Mouse (Mus musculus) right cerebral cortex, postnatal 36 days (tissue): Measurements from ENCODE around the gene Tmtc2.
A peak's percentile ranks its signal among the peaks of the same experiment; 100 is the strongest.

Experiments used
- DNase-seq, 2 experiments: peaks; one replicate each; pipeline ENCODE4 v3.0.0; 2022; ENCODE audit warnings: low spot score in 2 of 2, mixed read lengths in 1 of 2

The Tmtc2 gene

DNA sequence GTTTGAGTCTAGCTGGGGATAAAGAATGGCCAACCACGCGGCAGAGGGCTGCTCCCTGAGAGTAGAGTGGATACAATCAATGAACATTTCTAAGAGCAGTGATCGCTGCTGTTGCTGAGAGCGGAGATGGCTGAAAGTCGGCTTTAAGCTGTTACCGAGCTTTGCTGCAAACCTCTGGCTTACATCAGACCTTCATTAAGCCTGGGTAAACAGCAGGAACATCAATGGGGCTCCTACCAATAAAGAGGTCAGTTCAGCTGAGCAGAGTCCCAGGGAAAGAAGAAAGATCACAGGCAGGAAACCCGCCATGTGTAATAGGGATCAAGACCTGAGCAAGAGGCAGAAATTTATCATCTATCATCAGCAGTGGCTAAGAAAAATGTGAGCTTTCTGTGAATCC is 72.5 kb downstream of the Tmtc2 start:
- no peak for DNase-seq

DNA sequence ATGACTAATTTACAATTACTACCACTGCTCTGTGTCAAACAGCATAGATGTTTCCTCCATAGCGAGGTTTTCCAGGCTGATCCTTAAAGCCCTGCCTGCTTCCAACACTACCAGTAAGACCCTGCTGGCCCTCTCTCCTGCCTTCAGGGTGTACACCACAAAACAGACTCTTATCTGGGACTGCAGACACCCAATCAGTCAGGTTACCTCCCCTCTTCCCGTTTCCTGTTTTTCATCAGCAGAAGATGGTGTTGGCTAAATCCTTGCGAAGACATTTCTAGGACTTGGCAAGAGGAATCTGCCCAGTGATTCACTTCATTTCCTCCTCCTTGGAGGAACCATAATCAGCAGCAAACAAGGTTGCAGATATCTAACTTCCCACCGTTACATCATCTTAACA is 73.8 kb downstream of the Tmtc2 start:
- no peak for DNase-seq

DNA sequence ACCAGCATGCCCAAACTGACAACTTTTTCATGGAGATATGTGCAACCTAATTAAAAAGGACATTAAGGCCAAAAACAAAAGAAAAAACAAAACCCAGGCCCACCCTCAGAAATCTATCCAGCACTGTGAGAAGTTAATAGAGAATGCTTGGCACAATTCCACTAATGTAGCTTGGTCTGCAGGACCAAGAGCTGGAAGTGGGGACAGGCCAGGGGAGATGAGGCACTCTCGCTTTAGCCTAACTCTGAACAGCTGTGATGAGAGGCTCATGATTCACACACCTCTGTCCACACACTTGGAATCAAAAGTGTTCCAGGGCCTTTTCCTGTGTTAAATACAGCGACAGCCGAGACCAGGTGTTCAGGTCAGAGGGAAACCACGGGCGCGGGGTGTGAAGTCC is 79.0 kb downstream of the Tmtc2 start:
- no peak for DNase-seq

DNA sequence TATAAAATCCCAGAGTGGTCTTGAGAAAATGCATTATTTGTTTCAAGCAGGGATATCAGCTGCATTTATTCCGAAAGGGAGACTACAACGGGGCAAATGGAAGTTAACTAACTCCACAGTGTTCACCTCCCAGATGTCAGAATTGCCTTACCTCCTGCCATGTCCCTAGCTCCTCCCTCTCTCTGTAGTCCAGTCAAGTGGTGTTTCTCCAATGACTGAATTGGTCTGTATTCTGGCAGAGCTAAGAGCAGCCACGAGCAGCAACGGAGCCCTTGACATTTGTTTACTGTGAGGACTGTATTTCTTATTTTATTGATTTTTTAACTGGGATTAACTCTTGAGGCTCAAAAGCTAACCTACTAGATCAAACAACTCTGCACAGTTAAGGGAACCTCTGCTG is 81.8 kb downstream of the Tmtc2 start:
- DNase-seq, result no peak

DNA sequence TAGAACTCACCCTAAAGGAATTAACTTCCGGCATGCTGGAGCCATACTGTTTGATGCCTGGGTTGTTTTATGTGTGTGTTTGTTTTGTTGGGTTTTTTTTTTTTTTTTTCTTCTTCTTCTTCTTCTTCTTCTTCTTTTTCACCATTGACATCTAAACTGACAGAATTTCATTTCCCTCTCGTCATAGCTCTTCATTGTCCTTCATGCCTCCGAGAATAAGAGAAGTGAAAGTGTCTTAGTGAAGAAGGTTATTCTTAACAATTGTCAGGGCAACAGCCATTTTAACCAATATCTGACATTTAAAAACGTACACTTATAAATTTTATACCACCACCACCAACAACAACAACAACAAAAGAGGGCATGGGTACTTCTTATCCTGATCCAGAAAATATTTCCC is 83.5 kb downstream of the Tmtc2 start:
- DNase-seq, result no peak

DNA sequence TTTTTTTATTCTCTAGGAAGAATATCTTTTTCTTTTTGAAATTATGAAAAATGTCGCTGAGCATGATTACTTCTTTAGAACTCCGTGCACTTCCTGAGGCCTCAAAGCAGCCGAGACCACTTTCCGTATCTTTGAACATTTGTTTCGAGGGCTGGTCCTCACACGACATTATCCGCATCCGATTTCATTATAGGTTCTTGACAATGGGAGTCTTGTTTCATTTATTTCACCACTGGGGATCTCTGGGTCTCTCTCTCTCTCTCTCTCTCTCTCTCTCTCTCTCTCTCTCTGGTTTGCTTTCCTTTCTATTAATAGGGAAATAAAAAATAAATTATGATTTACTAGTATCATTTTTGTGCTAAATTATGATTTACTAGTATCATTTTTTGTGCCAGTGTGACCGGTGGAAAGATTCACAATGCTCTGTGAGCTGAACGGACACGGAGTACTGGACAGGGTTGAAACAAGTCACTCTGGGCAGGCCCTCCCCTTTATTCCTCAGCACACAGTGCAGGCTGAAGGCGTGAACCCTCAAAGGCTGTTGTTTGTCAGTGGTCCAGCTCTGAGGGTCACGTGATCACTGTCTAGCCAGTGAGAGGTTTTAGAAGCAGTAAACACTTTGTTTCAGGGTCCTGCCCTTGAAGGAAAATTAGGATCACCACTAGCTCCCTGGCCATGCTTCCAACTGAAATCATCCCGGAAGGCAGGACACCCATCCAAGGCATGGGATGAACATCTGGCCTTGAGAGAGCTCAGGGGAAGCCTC is 84.1 kb downstream of the Tmtc2 start:
- DNase-seq, result no peak

DNA sequence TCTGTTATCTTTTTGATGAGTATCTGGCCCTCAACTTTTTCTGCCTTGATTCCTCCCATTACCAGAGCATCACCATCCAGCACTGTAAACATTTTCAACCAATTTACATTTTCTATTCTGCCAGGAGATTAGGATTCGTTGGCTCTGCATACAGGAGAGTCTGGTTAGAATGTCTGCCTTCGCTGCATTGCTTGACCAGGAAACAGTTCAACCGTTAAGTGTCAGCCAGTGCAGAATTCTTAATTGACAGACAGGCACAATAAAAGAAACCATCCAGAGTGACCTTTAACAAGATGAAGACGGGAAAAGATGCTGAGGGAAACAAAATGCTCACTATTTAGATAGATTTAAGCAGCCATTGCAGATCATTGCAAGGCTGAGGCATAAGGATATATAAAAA is 87.3 kb downstream of the Tmtc2 start:
- no peak for DNase-seq

DNA sequence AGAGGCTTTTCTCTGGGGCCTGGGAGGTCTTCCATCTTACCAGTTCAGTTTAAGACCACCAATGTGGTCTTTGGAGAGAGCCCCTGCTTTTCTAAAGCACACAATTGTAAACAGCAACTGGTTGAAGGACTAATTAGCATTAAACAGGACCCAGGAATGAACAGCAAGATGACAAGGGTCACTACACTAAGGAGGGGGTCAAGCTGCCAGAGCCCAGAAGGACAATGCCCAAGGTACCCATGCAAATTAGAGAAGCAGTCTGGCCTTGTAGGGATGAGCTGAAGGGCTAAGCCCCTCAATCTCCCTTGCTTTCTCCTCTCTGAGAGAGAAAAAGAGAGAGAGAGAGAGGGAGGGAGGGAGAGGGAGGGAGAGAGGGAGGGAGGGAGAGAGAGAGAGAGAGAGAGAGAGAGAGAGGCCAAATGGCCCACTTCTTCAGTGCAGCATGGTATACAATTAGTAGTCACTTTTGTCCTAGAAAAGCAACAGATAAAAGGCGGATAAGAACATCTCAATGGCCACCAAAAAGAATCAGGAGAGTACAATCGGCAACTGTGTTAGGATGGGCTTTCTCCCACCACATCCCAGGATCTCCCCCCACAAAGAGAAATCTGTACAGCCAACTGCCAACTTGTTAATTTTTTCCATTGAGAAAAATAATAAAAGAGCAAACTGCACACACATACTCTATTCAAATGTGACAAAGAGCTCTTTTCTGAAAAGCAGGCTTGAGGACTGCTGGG is 89.7 kb downstream of the Tmtc2 start:
- DNase-seq, result no peak

DNA sequence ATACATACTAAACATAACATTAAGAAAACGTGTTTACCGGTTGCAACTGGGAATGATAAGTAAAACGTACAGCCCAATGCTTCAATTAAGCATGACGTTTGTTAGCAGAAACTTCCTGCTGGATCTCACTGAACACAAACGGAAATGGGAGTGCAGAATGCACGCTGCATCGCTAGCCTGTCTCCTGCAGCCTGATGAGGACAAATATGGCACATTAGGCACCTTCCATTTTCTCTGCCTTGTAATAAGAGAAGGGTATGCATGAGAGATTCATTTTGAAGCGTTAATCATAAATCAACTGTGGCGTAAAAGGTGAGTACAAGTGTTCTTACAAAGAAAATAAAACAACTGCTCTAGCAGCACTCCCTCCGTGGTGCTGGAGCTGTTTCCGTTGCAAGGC is 94.5 kb downstream of the Tmtc2 start:
- DNase-seq, result no peak

DNA sequence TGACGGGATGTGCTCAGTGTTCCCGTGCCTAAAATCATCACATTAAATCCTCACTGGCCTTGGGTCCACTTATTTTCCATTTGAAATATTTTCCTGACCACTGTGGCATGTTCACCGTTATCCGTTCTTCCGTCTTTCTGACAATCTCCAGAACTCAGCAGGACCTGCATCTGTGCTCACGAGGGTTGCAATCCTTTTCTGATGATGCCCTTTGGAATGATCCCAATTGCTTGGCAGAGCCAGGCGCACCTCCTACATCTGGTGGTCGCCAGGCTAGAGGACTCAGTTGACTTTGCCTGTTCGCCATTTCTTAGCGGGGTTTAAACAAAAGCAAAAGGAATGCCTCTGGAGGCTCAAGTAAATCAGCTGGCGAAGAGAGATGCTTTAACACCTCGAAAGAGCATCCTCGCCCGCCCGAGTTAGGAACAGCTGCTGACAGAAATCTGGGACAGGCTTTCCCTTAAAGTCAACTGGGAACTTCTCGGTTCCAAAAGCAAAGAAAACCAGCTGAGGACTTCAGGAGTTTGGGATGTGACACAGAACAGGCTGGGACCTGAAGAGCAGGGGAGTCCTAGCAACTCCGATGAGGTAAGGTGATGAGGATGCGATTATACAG is 96.5 kb downstream of the Tmtc2 start:
- peak; percentile 11 to 15 for DNase-seq

DNA sequence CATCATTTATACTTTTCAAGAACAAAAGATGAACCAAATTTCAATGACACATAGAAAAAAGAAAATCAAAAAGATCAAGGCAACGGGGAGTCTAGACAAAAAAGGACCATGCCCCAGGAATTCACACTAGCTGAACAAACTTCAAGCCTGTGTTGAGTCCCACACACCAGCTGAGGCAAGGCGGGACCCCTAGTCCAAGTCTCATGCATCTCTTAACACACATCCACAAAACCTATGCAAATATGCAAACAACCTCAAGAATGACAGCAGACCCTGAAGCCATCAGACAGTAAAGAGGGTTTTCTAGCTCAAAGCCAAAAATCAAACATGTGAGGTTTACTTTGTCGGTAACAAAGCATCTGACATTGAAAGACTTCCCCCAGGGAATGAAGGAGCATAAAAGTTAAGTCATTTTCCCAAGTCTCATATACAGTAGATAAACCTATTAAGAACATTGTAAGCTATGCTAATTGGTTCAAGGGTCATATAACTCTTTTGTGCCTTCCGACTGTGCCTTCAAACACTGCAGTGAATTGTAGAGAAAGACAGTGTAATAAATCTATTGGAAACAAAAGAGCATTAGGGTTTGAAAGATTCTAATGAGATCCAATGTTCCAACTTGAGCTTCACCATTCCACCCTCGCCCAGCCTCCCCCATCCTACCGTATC is 100.0 kb downstream of the Tmtc2 start:
- no peak for DNase-seq

DNA sequence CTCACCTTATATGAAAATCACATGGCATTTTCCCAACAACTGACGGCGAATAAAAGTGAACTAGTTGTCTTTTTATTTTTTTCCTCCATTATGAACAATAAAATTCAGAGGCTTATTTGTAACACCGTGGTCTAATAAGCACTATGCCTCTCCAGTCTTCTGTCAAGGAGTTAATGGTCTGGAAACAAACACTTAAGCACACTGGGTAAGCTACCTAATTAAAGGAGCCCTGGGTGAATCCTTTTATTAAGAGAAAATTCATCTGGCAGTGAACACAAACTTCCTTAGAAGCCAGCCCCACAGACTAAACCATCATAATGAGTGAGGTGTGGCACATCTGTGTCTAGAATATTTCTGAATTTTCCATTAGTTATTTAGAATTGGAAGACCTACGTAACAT is 109.9 kb downstream of the Tmtc2 start:
- DNase-seq, result no peak

DNA sequence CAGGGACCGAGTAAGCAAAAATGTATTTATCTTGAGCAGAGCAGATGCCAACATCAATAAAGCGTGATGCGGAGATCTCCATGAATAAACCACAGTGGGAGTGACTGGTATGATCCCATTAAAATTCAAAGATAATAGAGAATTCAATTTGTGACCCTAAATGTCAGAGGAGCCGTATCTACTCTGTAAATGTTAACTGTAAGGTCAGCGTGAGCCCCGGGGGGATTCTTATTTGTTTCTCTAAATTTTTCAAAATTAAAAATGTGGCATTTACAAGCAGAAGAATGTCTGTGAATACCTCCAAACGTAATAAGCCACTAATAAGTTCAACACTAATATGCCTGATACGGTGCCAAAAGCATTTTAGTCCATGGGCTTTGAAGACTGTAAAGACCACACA is 120.8 kb downstream of the Tmtc2 start:
- no peak for DNase-seq

DNA sequence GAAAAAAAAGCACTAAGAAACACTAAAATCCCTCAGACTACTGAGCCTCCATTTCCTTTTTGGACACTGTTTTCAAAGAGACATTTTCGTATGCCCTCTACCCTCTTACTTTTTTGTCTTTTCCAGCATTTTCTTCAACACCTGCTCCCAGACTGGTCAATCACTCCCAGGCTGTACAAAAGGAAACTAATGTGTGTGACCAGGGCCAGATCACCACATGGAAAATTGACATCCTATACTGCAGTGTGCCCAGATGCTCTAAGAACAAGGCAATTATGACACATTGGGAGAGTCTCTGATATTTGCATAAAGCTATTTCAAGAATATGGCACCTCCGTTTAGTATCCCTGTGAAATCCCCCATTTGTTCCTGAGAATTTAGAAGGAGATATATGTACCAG is 127.1 kb downstream of the Tmtc2 start:
- no peak for DNase-seq

DNA sequence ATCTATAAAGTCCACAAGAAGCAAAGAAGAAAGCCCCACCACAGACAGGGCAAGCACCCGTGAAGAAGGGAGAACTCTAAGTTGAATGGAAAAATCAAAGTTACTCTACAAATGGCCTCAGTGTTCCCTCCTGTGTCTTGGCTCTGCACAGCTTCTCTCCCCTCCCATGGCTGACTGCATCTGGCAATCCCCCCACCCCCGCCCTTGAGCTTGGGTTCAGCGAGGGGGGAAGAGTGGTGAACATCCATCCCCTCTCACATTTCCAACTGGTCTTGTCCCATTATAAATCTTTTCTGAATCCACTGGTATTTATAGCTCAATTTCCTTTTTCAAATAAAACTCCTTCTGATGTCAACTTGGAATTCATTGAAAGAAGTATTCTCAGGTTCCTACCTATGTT is 129.9 kb downstream of the Tmtc2 start:
- no peak for DNase-seq

DNA sequence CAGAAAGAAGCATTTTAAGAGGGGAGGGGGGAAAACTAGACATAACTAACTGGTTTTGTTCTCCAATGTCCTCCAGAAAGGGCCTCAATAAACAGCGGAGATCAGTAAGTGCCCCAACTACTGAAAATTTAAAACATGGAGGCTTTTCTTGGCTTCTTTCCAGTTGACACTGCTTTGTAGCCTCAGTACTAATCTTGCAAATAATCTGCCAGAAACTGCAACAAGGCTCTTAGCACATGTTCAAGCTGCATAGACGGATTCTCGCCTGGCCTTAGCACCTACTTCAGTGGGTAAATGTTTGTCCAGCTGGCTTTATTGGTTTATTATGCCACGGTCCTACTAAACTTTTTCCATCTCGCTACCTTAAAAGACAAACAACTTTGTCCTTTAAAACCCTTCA is 139.4 kb downstream of the Tmtc2 start:
- no peak for DNase-seq

DNA sequence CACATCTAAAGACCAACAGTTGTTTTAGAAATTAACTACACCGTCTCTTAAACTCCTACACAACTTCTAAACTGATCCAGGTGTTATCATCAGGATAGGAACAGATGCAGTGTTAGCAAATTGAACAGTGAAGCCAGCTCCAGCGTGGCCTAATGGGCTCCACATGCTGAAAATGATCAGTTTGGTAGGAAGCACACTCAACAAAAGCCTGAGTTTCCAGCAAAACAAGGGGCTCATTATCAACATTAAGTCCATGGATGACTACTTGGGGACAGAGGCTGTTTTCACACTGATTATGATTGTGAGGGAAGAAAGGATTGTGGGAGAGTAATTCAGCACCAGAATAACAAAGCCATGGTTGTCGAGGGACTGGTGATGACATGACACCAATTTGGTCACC is 143.4 kb downstream of the Tmtc2 start:
- DNase-seq, result no peak

DNA sequence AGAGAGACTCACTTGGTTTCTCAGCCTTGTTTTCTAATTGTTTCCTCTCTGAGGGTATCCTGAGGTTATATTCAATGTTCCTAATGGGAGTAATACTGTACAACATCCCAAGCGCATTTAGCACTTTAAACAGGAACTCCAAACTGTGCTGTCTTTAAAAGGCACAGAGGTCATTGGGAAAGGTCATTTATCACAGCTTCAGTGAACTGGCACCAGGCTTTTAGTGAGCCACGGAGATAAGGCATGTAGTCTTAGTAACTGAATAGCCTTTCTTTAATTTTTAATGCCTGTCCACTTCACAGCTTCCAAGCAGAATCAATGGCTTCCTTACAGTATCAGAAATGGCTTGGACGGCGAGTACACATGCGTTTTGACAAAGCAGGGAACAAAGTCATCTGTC is 144.0 kb downstream of the Tmtc2 start:
- no peak for DNase-seq

DNA sequence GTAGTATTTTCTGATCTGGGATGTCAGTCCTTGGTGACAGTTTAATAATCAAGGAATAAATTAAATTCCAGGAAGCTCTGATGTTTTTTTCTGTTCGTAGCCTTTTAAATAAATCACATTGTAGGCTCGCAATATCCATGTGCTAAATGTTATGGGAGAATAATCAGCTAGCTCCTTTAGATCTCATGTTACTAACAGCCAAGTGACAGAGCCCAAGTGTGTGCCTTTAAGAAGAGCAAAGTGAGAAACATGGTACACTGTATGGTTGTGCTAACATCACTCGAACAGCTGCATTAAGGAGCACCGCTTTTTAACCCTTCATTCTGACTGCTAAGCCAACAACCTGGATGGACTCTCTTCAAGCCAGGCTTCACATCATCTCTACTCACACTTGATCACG is 146.2 kb downstream of the Tmtc2 start:
- no peak for DNase-seq

DNA sequence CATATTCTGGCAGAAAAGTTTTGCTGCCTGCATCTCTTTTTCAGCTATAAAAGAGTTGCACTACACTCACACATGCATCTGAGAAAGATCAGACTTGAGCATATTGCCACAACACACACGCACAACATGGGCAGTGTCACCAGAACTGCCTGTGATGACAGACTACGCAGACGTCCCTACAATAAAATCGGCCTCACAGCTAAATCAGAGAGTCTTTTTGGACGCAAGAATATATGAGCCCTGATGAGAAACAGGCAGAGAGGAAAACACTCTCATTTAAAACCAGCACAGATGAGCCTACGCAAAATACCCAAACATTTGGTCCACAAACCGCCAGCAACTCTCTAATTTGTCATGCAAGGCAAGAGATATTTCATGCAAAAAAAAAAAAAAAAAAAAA is 146.6 kb downstream of the Tmtc2 start:
- peak in 1 of 2 experiments; percentile 16 for DNase-seq

DNA sequence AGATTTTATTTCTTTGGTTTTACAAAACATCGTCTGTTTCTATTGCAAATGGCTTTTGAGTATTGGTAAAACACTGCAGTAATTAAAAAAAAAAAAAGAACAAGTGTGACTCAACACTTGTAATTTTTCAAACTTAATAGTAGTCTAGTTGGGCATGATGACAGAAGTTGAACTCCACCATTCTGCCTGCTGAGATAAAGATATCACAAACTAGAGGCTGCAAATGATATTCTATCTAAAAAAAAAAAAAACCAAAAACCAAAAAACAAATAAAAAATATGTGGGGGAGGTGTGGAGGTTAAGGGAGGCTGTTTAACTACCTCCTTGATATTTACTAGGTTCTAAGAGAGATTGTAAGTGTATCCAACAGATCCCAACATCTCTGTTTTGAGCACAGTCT is 149.2 kb downstream of the Tmtc2 start:
- DNase-seq, result no peak

DNA sequence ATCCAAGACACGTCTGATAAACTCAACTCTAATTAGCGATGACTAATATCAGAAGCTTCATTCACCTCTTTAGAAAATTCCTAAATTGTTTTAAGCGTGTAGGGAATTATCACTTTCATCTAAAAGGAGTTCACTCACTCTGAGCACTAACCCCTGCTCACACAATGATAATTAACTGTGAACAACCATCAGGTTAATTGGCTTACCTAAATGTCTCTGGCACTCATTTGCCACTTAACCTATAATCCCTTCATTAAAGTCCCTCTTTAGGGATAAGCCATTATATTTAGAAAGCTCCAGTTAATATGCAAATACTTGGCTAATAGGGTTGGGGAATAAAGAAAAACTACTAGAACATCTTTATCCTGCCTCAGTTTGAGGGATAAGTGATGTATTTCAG is 151.1 kb downstream of the Tmtc2 start:
- DNase-seq, result no peak
